Mouse (Mus musculus) megakaryocyte, embryonic 14.5 days (primary cell): ENCODE measurements around the gene Rarres2. TPM values are rescaled to one million over a fixed set of nuclear protein-coding genes. Genes with fewer than 3 reads are reported as not detected.

ENCODE experiments used
- H3K27me3 ChIP-seq: replicated peaks from 2 replicates; pipeline ENCODE3; 2012; ENCODE audit warnings: inconsistent platforms
- H3K36me3 ChIP-seq: replicated peaks from 2 replicates; pipeline ENCODE3; 2012; ENCODE audit warnings: low read length, inconsistent platforms, mixed read lengths
- H3K4me1 ChIP-seq: 2 replicates; pipeline ENCODE4 v1.6.1; 2012; ENCODE audit warnings: inconsistent platforms
- H3K4me3 ChIP-seq: replicated peaks from 2 replicates; pipeline ENCODE3; 2012; ENCODE audit warnings: moderate library complexity, mild to moderate bottlenecking, inconsistent platforms
- H3K9me3 ChIP-seq: 2 replicates; pipeline ENCODE4 v1.6.1; 2012; ENCODE audit warnings: inconsistent platforms
- FLI1 ChIP-seq: IDR thresholded peaks from 2 replicates; pipeline ENCODE4 v1.6.1; 2012; ENCODE audit warnings: low read length, inconsistent platforms, mixed read lengths
- GATA1 ChIP-seq: IDR thresholded peaks from 3 replicates; pipeline ENCODE4 v1.6.1; 2012; ENCODE audit warnings: mixed read lengths, low read length, inconsistent platforms, borderline replicate concordance
- polyA plus RNA-seq: library from polyadenylated mRNA; stranded (reverse); fragments of >175 nt; gene quantifications from 2 replicates; pipeline ENCODE4 v1.2.3, GENCODE M21; 2012; ENCODE audit warnings: low replicate concordance; ENCODE audit not compliant: insufficient read depth

Rarres2 gene
- polyA plus RNA-seq, 1 experiment: not detected

- TF ChIP-seq GATA1 (no peak), FLI1 (no peak)
- Histone ChIP-seq H3K9me3 (peaks cover 11% of the 10 kb centered on the region), H3K27me3 (no peaks in the 10 kb centered on the region), H3K4me3 (peak overlapping the region; percentile 79), H3K4me1 (peaks cover 79% of the 10 kb centered on the region), H3K36me3 (peaks cover 12% of the 10 kb centered on the region)
Observed at GRCm38 (mm10) chr6:48582037-48582436, 9.4 kb upstream of the Rarres2 start.

GRCm38 (mm10) chr6:48581257-48581656 lies 8.7 kb upstream of the Rarres2 start:
- H3K4me1 ChIP-seq: peaks cover 74% of the 10 kb centered on the region
- peaks cover 4% of the 10 kb centered on the region for H3K9me3 ChIP-seq
- H3K36me3 ChIP-seq: peaks cover 5% of the 10 kb centered on the region
- H3K27me3 ChIP-seq: no peaks in the 10 kb centered on the region
- no peak for TF ChIP-seq GATA1
- TF ChIP-seq FLI1: no peak
- H3K4me3 ChIP-seq: no peak overlapping the region

- H3K27me3 ChIP-seq: no peaks in the 10 kb centered on the region
- peaks cover 69% of the 10 kb centered on the region for H3K4me1 ChIP-seq
- H3K4me3 ChIP-seq: peak overlapping the region; percentile 89
- no peak for TF ChIP-seq GATA1
- TF ChIP-seq FLI1: no peak
- H3K36me3 ChIP-seq: no peaks in the 10 kb centered on the region
- no peaks in the 10 kb centered on the region for H3K9me3 ChIP-seq
Observed at GRCm38 (mm10) chr6:48579215-48579648, 6.6 kb upstream of the Rarres2 start.

- no peaks in the 10 kb centered on the region for H3K27me3 ChIP-seq
- TF ChIP-seq GATA1 (no peak), FLI1 (no peak)
- H3K9me3 ChIP-seq: no peaks in the 10 kb centered on the region
- no peaks in the 10 kb centered on the region for H3K36me3 ChIP-seq
- H3K4me1 ChIP-seq: peaks cover 64% of the 10 kb centered on the region
- peak overlapping the region; percentile 89 for H3K4me3 ChIP-seq
Observed at GRCm38 (mm10) chr6:48578736-48579135, 6.1 kb upstream of the Rarres2 start.

- H3K36me3 ChIP-seq: peaks cover 12% of the 10 kb centered on the region
- H3K27me3 ChIP-seq: peaks cover 2% of the 10 kb centered on the region
- peaks cover 8% of the 10 kb centered on the region for H3K9me3 ChIP-seq
- no peak overlapping the region for H3K4me3 ChIP-seq
- TF ChIP-seq GATA1: no peak
- H3K4me1 ChIP-seq: peaks cover 27% of the 10 kb centered on the region
Observed at GRCm38 (mm10) chr6:48573981-48574380, 1.4 kb upstream of the Rarres2 start.

- TF ChIP-seq GATA1: no peak
- no peak for TF ChIP-seq FLI1
- H3K4me1 ChIP-seq: peaks cover 20% of the 10 kb centered on the region
- H3K36me3 ChIP-seq: peaks cover 19% of the 10 kb centered on the region
- H3K4me3 ChIP-seq: no peak overlapping the region
- H3K9me3 ChIP-seq: peaks cover 8% of the 10 kb centered on the region
- peaks cover 2% of the 10 kb centered on the region for H3K27me3 ChIP-seq
Observed at GRCm38 (mm10) chr6:48573280-48573679, 691 bp upstream of the Rarres2 start.

GRCm38 (mm10) chr6:48572014-48572413 lies 575 bp downstream of the Rarres2 start:
- Histone ChIP-seq H3K4me3 (no peak overlapping the region), H3K36me3 (peaks cover 24% of the 10 kb centered on the region), H3K4me1 (peaks cover 14% of the 10 kb centered on the region; the same call in 1 of the 2 replicates), H3K27me3 (peaks cover 2% of the 10 kb centered on the region), H3K9me3 (peaks cover 8% of the 10 kb centered on the region)
- TF ChIP-seq FLI1 (no peak), GATA1 (no peak)

GRCm38 (mm10) chr6:48569065-48569807 lies 3.4 kb downstream of the Rarres2 start:
- TF ChIP-seq GATA1 (no peak), FLI1 (no peak)

GRCm38 (mm10) chr6:48568036-48568984 lies 4.3 kb downstream of the Rarres2 start:
- Histone ChIP-seq H3K4me3 (no peak overlapping the region), H3K9me3 (peaks cover 18% of the 10 kb centered on the region), H3K4me1 (peaks cover 13% of the 10 kb centered on the region; the same call in 1 of the 2 replicates), H3K36me3 (peaks cover 57% of the 10 kb centered on the region), H3K27me3 (peaks cover 2% of the 10 kb centered on the region)
- TF ChIP-seq GATA1 (no peak), FLI1 (no peak)

More at GRCm38 (mm10) chr6:48569065-48569807, 3.4 kb downstream of the Rarres2 start:
- Histone ChIP-seq H3K4me3 (no peak overlapping the region), H3K9me3 (peaks cover 18% of the 10 kb centered on the region), H3K27me3 (peaks cover 2% of the 10 kb centered on the region), H3K36me3 (peaks cover 52% of the 10 kb centered on the region), H3K4me1 (peaks cover 13% of the 10 kb centered on the region; the same call in 1 of the 2 replicates)

- no peaks in the 10 kb centered on the region for H3K27me3 ChIP-seq
- H3K4me3 ChIP-seq: no peak overlapping the region
- peaks cover 18% of the 10 kb centered on the region for H3K9me3 ChIP-seq
- peaks cover 10% of the 10 kb centered on the region; the same call in 1 of the 2 replicates for H3K4me1 ChIP-seq
- peaks cover 64% of the 10 kb centered on the region for H3K36me3 ChIP-seq
- TF ChIP-seq GATA1: no peak
- TF ChIP-seq FLI1: no peak
Observed at GRCm38 (mm10) chr6:48566312-48566711, 6.3 kb downstream of the Rarres2 start.
